Mouse (Mus musculus): ENCODE measurements around the gene Sox1. TPM values are rescaled to one million over a fixed set of nuclear protein-coding genes. Genes with fewer than 3 reads are reported as not detected.

Sox1 gene
- polyA plus RNA-seq (2012), result not detected in 2 replicates

- TF ChIP-seq GATA1 (IDR thresholded peaks at IDR 0.05; ENCODE audit: low read length), result no peak
Measured at GRCm38 (mm10) chr8:12395071-12396031, at the start of gene Sox1. Sox1 (plus strand) TSS chr8:12395295.

- TF ChIP-seq GATA1 (IDR thresholded peaks at IDR 0.05; ENCODE audit: low read length), result no peak
Measured at GRCm38 (mm10) chr8:12345881-12346280, 49.2 kb upstream of the Sox1 start.

- no peak for TF ChIP-seq GATA1 (IDR thresholded peaks at IDR 0.05; ENCODE audit: low read length)
Measured at GRCm38 (mm10) chr8:12346870-12347269, 48.2 kb upstream of the Sox1 start.

GRCm38 (mm10) chr8:12348306-12348705 is 46.8 kb upstream of the Sox1 start:
- no peak for TF ChIP-seq GATA1 (IDR thresholded peaks at IDR 0.05; ENCODE audit: low read length)

GRCm38 (mm10) chr8:12349591-12349990 is 45.5 kb upstream of the Sox1 start:
- TF ChIP-seq GATA1 (IDR thresholded peaks at IDR 0.05; ENCODE audit: low read length), result no peak

- no peak for TF ChIP-seq GATA1 (IDR thresholded peaks at IDR 0.05; ENCODE audit: low read length)
Measured at GRCm38 (mm10) chr8:12351121-12351520, 44.0 kb upstream of the Sox1 start.

- no peak for TF ChIP-seq GATA1 (IDR thresholded peaks at IDR 0.05; ENCODE audit: low read length)
Measured at GRCm38 (mm10) chr8:12354406-12355025, 40.6 kb upstream of the Sox1 start.

- TF ChIP-seq GATA1 (IDR thresholded peaks at IDR 0.05; ENCODE audit: low read length), result no peak
Measured at GRCm38 (mm10) chr8:12368161-12368560, 26.9 kb upstream of the Sox1 start.

GRCm38 (mm10) chr8:12368856-12369255 is 26.2 kb upstream of the Sox1 start:
- TF ChIP-seq GATA1 (IDR thresholded peaks at IDR 0.05; ENCODE audit: low read length), result no peak

GRCm38 (mm10) chr8:12381111-12381510 is 14.0 kb upstream of the Sox1 start:
- TF ChIP-seq GATA1 (IDR thresholded peaks at IDR 0.05; ENCODE audit: low read length), result no peak

GRCm38 (mm10) chr8:12382707-12383561 is 12.2 kb upstream of the Sox1 start:
- no peak for TF ChIP-seq GATA1 (IDR thresholded peaks at IDR 0.05; ENCODE audit: low read length)

- TF ChIP-seq GATA1 (IDR thresholded peaks at IDR 0.05; ENCODE audit: low read length), result no peak
Measured at GRCm38 (mm10) chr8:12383979-12384890, 10.9 kb upstream of the Sox1 start.

GRCm38 (mm10) chr8:12384996-12385685 is 10.0 kb upstream of the Sox1 start:
- no peak for TF ChIP-seq GATA1 (IDR thresholded peaks at IDR 0.05; ENCODE audit: low read length)

Data from G1E-ER4 (cell line).